Mouse (Mus musculus): Measurements from ENCODE around the gene Galnt2. TPM values are rescaled to one million over a fixed set of nuclear protein-coding genes. Genes with fewer than 3 reads are reported as not detected.

Galnt2 gene
- polyA plus RNA-seq, 1 experiment, result 59.4 TPM

GRCm38 (mm10) chr8:124373753-124374152 lies 142.6 kb downstream of the Galnt2 start:
- H3K4me3 ChIP-seq, result no peak overlapping the region
- peaks cover 5% of the 10 kb centered on the region for H3K27me3 ChIP-seq (ENCODE audit: control insufficient read depth, insufficient read depth, insufficient read length)
- no peak for TF ChIP-seq MAX (IDR thresholded peaks at IDR 0.05; ENCODE audit: low read depth)
- no peak for TF ChIP-seq TCF3 (IDR thresholded peaks at IDR 0.05; ENCODE audit: insufficient read length, low read depth)
- no peak for TF ChIP-seq CEBPB (IDR thresholded peaks at IDR 0.05; ENCODE audit: insufficient read depth, poor library complexity, severe bottlenecking)
- H3ac ChIP-seq (ENCODE audit: control insufficient read depth, insufficient read length), result no peak overlapping the region
- H3K4me2 ChIP-seq (ENCODE audit: low read depth), result no peak overlapping the region
- H3K36me3 ChIP-seq (ENCODE audit: control insufficient read depth, insufficient read depth), result no peaks in the 10 kb centered on the region
- H3K79me2 ChIP-seq (ENCODE audit: control insufficient read depth, insufficient read depth), result no peaks in the 10 kb centered on the region

DNA sequence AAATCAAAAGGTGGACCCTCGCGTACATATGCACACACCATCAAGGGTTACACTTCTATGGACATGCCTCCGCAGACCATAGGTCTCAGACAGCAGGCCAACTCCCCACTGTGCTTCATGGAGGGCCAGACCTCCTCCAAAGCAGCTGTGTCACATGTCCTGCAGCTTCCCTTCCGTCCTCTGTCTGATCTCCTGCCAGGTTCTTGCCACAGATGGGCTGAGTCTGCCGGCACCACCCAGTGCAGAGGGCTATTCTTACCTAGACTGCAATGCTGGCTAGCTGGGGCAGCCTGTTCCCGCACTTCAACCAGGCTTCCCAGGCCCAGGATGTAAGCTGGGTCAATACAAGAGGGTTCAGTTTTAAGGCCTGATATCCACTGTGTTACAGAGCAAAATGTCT lies 144.0 kb downstream of the Galnt2 start:
- TF ChIP-seq E2F4 (IDR thresholded peaks at IDR 0.05; ENCODE audit: insufficient read depth) (no peak), TCF12 (IDR thresholded peaks at IDR 0.05; ENCODE audit: insufficient read depth, poor library complexity, severe bottlenecking) (no peak), TCF3 (IDR thresholded peaks at IDR 0.05; ENCODE audit: insufficient read length, low read depth) (no peak), USF1 (IDR thresholded peaks at IDR 0.05; ENCODE audit: low read depth) (no peak), MYOD1 (IDR thresholded peaks at IDR 0.05; ENCODE audit: control insufficient read depth in 1 of 3, insufficient read length in 2 of 3, low read depth in 2 of 3) (no peak), POLR2AphosphoS2 (IDR thresholded peaks at IDR 0.05; ENCODE audit: insufficient read length, low read depth) (no peak), REST (IDR thresholded peaks at IDR 0.05; ENCODE audit: insufficient read depth, insufficient read length) (no peak)
- no peaks in the 10 kb centered on the region for H3K79me2 ChIP-seq (ENCODE audit: control insufficient read depth, insufficient read depth)
- H3K27me3 ChIP-seq (ENCODE audit: control insufficient read depth, insufficient read depth, insufficient read length), result peaks cover 11% of the 10 kb centered on the region
- H3ac ChIP-seq (ENCODE audit: control insufficient read depth, insufficient read length), result no peak overlapping the region
- no peak overlapping the region for H3K4me3 ChIP-seq
- no peaks in the 10 kb centered on the region for H3K36me3 ChIP-seq (ENCODE audit: control insufficient read depth, insufficient read depth)
- no peak overlapping the region for H3K4me2 ChIP-seq (ENCODE audit: low read depth)

- Histone ChIP-seq H3ac (ENCODE audit: control insufficient read depth, insufficient read length) (no peak overlapping the region), H3K79me2 (ENCODE audit: control insufficient read depth, insufficient read depth) (no peaks in the 10 kb centered on the region), H3K4me3 (no peak overlapping the region), H3K27me3 (ENCODE audit: control insufficient read depth, insufficient read depth, insufficient read length) (peaks cover 15% of the 10 kb centered on the region), H3K36me3 (ENCODE audit: control insufficient read depth, insufficient read depth) (no peaks in the 10 kb centered on the region), H3K4me2 (ENCODE audit: low read depth) (no peak overlapping the region)
- peak in 1 of 3 experiments; percentile 6 for TF ChIP-seq MYOD1 (IDR thresholded peaks at IDR 0.05; ENCODE audit: control insufficient read depth in 1 of 3, insufficient read length in 2 of 3, low read depth in 2 of 3)
- no peak for TF ChIP-seq SRF (IDR thresholded peaks at IDR 0.05; ENCODE audit: control insufficient read depth, insufficient read length, low read depth)
- no peak for TF ChIP-seq POLR2A (IDR thresholded peaks at IDR 0.05; ENCODE audit: insufficient read length, low read depth)
- peak in 1 of 3 experiments; percentile 51 for TF ChIP-seq MYOG (IDR thresholded peaks at IDR 0.05; ENCODE audit: control insufficient read depth in 1 of 3, insufficient read depth in 1 of 3, insufficient read length in 2 of 3, low read depth in 2 of 3)
These were observed 144.5 kb downstream of the Galnt2 start for GRCm38 (mm10) chr8:124375727-124376126.

GRCm38 (mm10) chr8:124376406-124376805 lies 145.2 kb downstream of the Galnt2 start:
- Histone ChIP-seq H3ac (ENCODE audit: control insufficient read depth, insufficient read length) (no peak overlapping the region), H3K4me3 (no peak overlapping the region), H3K79me2 (ENCODE audit: control insufficient read depth, insufficient read depth) (no peaks in the 10 kb centered on the region), H3K27me3 (ENCODE audit: control insufficient read depth, insufficient read depth, insufficient read length) (peaks cover 15% of the 10 kb centered on the region), H3K36me3 (ENCODE audit: control insufficient read depth, insufficient read depth) (no peaks in the 10 kb centered on the region), H3K4me2 (ENCODE audit: low read depth) (no peak overlapping the region)
- TF ChIP-seq POLR2A (IDR thresholded peaks at IDR 0.05; ENCODE audit: insufficient read length, low read depth), result no peak
- no peak for TF ChIP-seq USF1 (IDR thresholded peaks at IDR 0.05; ENCODE audit: low read depth)
- no peak for TF ChIP-seq REST (IDR thresholded peaks at IDR 0.05; ENCODE audit: insufficient read depth, insufficient read length)

DNA sequence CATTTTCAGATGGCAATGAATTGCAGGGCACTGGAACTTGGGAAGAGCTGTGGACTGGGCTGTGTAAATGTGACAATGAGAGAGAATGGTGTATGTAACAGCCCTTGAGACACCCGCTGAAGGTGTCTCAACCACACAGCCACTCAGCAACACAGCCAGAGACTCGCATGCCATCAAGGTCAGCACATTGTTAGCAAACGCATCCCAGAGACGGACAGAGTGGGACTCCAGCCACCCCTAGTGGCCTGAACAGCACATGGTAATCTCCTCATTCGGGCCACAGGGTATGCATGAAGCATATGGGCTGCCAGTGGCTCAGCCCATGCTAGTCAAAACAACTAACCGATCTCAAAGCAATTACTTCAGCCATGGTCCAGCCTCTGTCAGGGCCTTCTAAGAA lies 148.1 kb downstream of the Galnt2 start:
- Histone ChIP-seq H3K4me3 (no peak overlapping the region), H3K36me3 (ENCODE audit: control insufficient read depth, insufficient read depth) (no peaks in the 10 kb centered on the region), H3K27me3 (ENCODE audit: control insufficient read depth, insufficient read depth, insufficient read length) (peaks cover 22% of the 10 kb centered on the region), H3ac (ENCODE audit: control insufficient read depth, insufficient read length) (no peak overlapping the region), H3K4me2 (ENCODE audit: low read depth) (no peak overlapping the region), H3K79me2 (ENCODE audit: control insufficient read depth, insufficient read depth) (no peaks in the 10 kb centered on the region)
- no peak for TF ChIP-seq USF1 (IDR thresholded peaks at IDR 0.05; ENCODE audit: low read depth)
- no peak for TF ChIP-seq TCF3 (IDR thresholded peaks at IDR 0.05; ENCODE audit: insufficient read length, low read depth)
- no peak for TF ChIP-seq E2F4 (IDR thresholded peaks at IDR 0.05; ENCODE audit: insufficient read depth)
- TF ChIP-seq REST (IDR thresholded peaks at IDR 0.05; ENCODE audit: insufficient read depth, insufficient read length), result no peak
- TF ChIP-seq SRF (IDR thresholded peaks at IDR 0.05; ENCODE audit: control insufficient read depth, insufficient read length, low read depth), result no peak
- no peak for TF ChIP-seq CEBPB (IDR thresholded peaks at IDR 0.05; ENCODE audit: insufficient read depth, poor library complexity, severe bottlenecking)
- no peak for TF ChIP-seq POLR2A (IDR thresholded peaks at IDR 0.05; ENCODE audit: insufficient read length, low read depth)
- TF ChIP-seq POLR2AphosphoS2 (IDR thresholded peaks at IDR 0.05; ENCODE audit: insufficient read length, low read depth), result no peak

GRCm38 (mm10) chr8:124382235-124382634 lies 151.0 kb downstream of the Galnt2 start:
- H3K4me2 ChIP-seq (ENCODE audit: low read depth), result no peak overlapping the region
- H3K4me3 ChIP-seq, result no peak overlapping the region
- no peaks in the 10 kb centered on the region for H3K36me3 ChIP-seq (ENCODE audit: control insufficient read depth, insufficient read depth)
- no peaks in the 10 kb centered on the region for H3K79me2 ChIP-seq (ENCODE audit: control insufficient read depth, insufficient read depth)
- H3K27me3 ChIP-seq (ENCODE audit: control insufficient read depth, insufficient read depth, insufficient read length), result peaks cover 27% of the 10 kb centered on the region
- H3ac ChIP-seq (ENCODE audit: control insufficient read depth, insufficient read length), result no peak overlapping the region
- TF ChIP-seq MYOG (IDR thresholded peaks at IDR 0.05; ENCODE audit: control insufficient read depth in 1 of 3, insufficient read depth in 1 of 3, insufficient read length in 2 of 3, low read depth in 2 of 3) (no peak), SRF (IDR thresholded peaks at IDR 0.05; ENCODE audit: control insufficient read depth, insufficient read length, low read depth) (no peak), USF1 (IDR thresholded peaks at IDR 0.05; ENCODE audit: low read depth) (no peak), REST (IDR thresholded peaks at IDR 0.05; ENCODE audit: insufficient read depth, insufficient read length) (no peak), POLR2AphosphoS2 (IDR thresholded peaks at IDR 0.05; ENCODE audit: insufficient read length, low read depth) (no peak), MAX (IDR thresholded peaks at IDR 0.05; ENCODE audit: low read depth) (no peak), E2F4 (IDR thresholded peaks at IDR 0.05; ENCODE audit: insufficient read depth) (no peak), TCF12 (IDR thresholded peaks at IDR 0.05; ENCODE audit: insufficient read depth, poor library complexity, severe bottlenecking) (no peak), POLR2A (IDR thresholded peaks at IDR 0.05; ENCODE audit: insufficient read length, low read depth) (no peak), TCF3 (IDR thresholded peaks at IDR 0.05; ENCODE audit: insufficient read length, low read depth) (no peak), CEBPB (IDR thresholded peaks at IDR 0.05; ENCODE audit: insufficient read depth, poor library complexity, severe bottlenecking) (no peak), MYOD1 (IDR thresholded peaks at IDR 0.05; ENCODE audit: control insufficient read depth in 1 of 3, insufficient read length in 2 of 3, low read depth in 2 of 3) (no peak)

Data from myocyte (in vitro differentiated cells).